Mouse (Mus musculus) embryonic facial prominence, embryonic 12.5 days (tissue): ENCODE measurements at regions not wholly inside any gene's neighbourhood (a gene's known extent, or its start where the extent isn't known, plus 50 kb on each side); places are given as distances from the start of the nearest gene placed in this dataset.

ENCODE experiments used
- ATAC-seq: fragments of 200-750 bp; cut with Nextera tagmentation; 2 replicates; pipeline ENCODE4 v1.8.0; 2017; ENCODE audit not compliant: insufficient number of reproducible peaks, insufficient read depth, low FRiP score, low TSS enrichment
- H3K27ac ChIP-seq: fragments of 300-500 bp; sonication (generic); 2 replicates; pipeline ENCODE4 v1.5.1; 2016; ENCODE audit warnings: mild to moderate bottlenecking
- H3K27me3 ChIP-seq: fragments of 300-500 bp; sonication (generic); 2 replicates; pipeline ENCODE4 v1.6.1; 2016; ENCODE audit warnings: mild to moderate bottlenecking, moderate library complexity
- H3K36me3 ChIP-seq: fragments of 300-500 bp; sonication (generic); 2 replicates; pipeline ENCODE4 v1.6.1; 2016; ENCODE audit warnings: mild to moderate bottlenecking
- H3K4me1 ChIP-seq: fragments of 300-500 bp; sonication (generic); 2 replicates; pipeline ENCODE4 v1.6.1; 2016
- H3K4me2 ChIP-seq: fragments of 300-500 bp; sonication (generic); replicated peaks from 2 replicates; pipeline ENCODE4 v1.6.1; 2016; ENCODE audit warnings: mild to moderate bottlenecking, moderate library complexity
- H3K4me3 ChIP-seq: fragments of 300-500 bp; sonication (generic); 2 replicates; pipeline ENCODE4 v1.5.1; 2016; ENCODE audit warnings: mild to moderate bottlenecking
- H3K9ac ChIP-seq: fragments of 300-500 bp; sonication (generic); 2 replicates; pipeline ENCODE4 v1.6.1; 2016; ENCODE audit warnings: mild to moderate bottlenecking, moderate library complexity
- H3K9me3 ChIP-seq: fragments of 300-500 bp; sonication (generic); 2 replicates; pipeline ENCODE4 v1.6.1; 2016; ENCODE audit warnings: mild to moderate bottlenecking, moderate library complexity
- WGBS: fragments of 180-500 bp; shearing (Covaris S2); methylation state at CpG from one replicate; pipeline ENCODE4 v1.1.7; 2016; 5-methylcytosine and 5-hydroxymethylcytosine counted together

DNA sequence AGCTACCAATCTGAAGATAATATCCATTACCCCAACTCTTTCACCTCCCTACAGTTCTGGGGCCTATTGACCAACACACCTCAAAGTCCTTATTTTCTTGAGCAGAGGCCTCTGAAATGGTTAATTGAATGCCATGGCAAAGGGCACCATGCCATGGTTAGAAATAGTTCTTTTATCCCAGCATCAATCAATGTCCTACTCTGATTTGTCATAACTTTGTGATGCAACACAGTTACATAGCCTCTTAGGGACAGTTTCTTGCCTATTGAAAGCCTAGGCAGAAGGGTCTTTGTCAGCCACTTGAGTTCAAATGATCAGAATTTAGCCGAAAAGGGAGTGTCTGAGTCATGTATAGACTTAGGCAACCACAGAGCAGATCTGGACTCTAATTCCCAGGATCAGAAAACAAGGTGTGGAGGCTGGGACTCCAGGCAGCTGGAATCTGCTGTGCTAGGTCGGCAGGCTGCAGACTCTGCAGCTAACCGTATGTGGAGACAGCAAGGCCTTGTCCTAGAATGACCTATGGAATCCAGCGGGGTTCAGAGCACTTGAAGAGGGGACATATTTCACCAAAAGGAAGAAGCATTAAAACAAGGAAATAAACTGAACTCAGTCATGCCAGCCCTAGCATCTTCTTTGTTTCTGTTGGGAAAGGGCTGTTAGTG is 368.1 kb downstream of the Cog6 start:
- Histone ChIP-seq H3K9ac (no peak overlapping the region), H3K27me3 (no peaks in the 10 kb centered on the region), H3K4me2 (no peak overlapping the region), H3K36me3 (no peaks in the 10 kb centered on the region), H3K4me3 (no peak overlapping the region), H3K9me3 (no peaks in the 10 kb centered on the region), H3K4me1 (peaks cover 29% of the 10 kb centered on the region), H3K27ac (no peak overlapping the region)
- ATAC-seq: no peak
- WGBS: 77% methylated on average over 4 of the region's 4 CpGs

- Histone ChIP-seq H3K4me3 (no peak overlapping the region), H3K4me2 (no peak overlapping the region), H3K4me1 (peaks cover 37% of the 10 kb centered on the region), H3K36me3 (no peaks in the 10 kb centered on the region), H3K27ac (no peak overlapping the region), H3K27me3 (no peaks in the 10 kb centered on the region), H3K9me3 (no peaks in the 10 kb centered on the region), H3K9ac (no peak overlapping the region)
- no peak for ATAC-seq
- WGBS: 87% methylated on average over 5 of the region's 5 CpGs
Observed at GRCm38 (mm10) chr3:52647900-52648299, 369.1 kb downstream of the Cog6 start.

DNA sequence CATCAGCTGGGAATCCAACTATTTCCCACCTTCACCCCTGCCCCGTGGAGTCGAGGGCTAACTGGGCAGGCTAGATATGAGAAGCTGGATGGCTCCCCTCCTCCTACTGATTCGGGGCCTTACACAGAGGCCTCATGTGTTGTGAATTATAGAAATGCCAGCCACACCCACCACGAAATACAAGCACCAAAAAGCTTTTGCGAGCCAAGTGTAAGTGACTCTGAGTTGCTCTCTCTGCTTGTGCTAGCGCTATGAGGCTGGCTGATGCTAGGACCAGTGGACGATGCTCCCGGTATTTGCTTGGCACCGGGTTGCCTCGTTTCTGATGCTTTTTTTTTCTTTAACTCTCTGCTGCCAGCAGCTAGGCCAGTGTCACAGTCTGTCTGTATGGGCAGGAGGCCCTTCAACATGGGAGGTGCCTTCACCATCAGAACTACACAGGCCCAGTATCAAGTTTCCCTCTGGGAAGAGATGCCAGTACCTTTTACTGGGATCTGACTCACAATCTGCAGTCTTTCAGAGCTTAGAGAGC is 369.8 kb downstream of the Cog6 start:
- H3K4me1 ChIP-seq: peaks cover 37% of the 10 kb centered on the region
- 42% methylated on average over 10 of the region's 10 CpGs for WGBS

GRCm38 (mm10) chr3:52645156-52645555 is 371.9 kb downstream of the Cog6 start:
- Histone ChIP-seq H3K9ac (no peak overlapping the region), H3K4me1 (peaks cover 41% of the 10 kb centered on the region), H3K4me2 (no peak overlapping the region), H3K9me3 (no peaks in the 10 kb centered on the region), H3K36me3 (no peaks in the 10 kb centered on the region), H3K4me3 (no peak overlapping the region), H3K27ac (0 out of 2 replicates have a peak overlapping the region, but pooled peaks have one; percentile 8), H3K27me3 (no peaks in the 10 kb centered on the region)
- WGBS: 23% methylated on average over 12 of the region's 12 CpGs
- ATAC-seq: no peak

More for the DNA sequence above, 369.8 kb downstream of the Cog6 start:
- Histone ChIP-seq H3K9ac (no peak overlapping the region), H3K27ac (peak overlapping the region; percentile 43; the same call in 1 of the 2 replicates), H3K27me3 (no peaks in the 10 kb centered on the region), H3K4me2 (no peak overlapping the region), H3K4me3 (no peak overlapping the region), H3K9me3 (no peaks in the 10 kb centered on the region), H3K36me3 (no peaks in the 10 kb centered on the region)
- no peak; the same call in 1 of the 2 replicates for ATAC-seq

DNA sequence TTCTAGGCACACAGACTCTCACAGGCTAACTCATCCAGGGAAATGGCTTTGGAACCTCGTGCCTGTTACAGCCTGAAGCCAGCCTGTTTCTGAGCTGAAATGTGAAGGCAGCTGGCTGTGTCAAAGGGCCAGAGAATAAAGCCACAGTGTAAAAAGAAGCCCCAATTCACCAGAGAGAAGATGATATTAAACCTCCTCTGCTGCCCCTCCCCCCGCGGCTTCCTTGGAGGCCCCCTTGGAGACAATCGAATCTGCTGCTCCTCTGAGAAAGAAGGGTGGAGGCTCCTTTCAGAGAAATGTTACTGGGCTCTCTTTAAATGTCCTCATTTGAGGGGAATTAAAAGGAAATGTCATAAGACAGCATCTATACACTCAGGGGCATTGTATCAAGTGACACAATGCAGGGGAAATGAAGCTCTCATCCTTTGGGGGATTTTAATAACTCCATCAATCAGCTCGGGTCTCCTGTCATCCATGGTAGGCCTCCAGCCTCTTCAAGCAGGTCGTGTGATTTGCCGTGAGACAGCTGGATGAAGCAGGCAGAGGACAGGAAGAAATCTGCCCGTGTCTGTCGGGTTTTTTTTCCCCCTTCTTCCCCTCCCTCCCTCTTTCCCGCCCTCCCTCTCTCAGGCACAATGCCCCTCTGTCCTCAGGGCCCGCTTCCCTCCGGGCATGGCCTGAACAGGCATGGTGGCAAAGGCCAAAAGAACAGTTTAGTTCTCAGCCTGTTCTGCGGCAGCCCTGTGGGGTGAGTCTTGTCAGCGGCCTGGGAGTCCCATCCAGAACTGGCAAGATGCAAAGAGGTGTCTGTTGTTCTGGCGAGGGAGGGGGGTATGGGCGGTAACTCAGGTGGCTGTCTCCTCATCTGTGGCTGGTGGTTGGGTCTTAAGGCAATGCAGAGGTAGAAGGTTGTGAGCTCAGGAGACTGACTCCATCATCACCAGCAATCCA is 372.6 kb downstream of the Cog6 start:
- Histone ChIP-seq H3K4me3 (no peak overlapping the region), H3K4me2 (0 out of 2 replicates have a peak overlapping the region, but pooled peaks have one; percentile 1), H3K27ac (peak overlapping the region; percentile 8; the same call in 1 of the 2 replicates), H3K36me3 (no peaks in the 10 kb centered on the region), H3K4me1 (peaks cover 41% of the 10 kb centered on the region), H3K27me3 (no peaks in the 10 kb centered on the region), H3K9ac (no peak overlapping the region), H3K9me3 (no peaks in the 10 kb centered on the region)
- ATAC-seq: peak; percentile 58; the same call in 1 of the 2 replicates
- 13% methylated on average over 16 of the region's 16 CpGs for WGBS

DNA sequence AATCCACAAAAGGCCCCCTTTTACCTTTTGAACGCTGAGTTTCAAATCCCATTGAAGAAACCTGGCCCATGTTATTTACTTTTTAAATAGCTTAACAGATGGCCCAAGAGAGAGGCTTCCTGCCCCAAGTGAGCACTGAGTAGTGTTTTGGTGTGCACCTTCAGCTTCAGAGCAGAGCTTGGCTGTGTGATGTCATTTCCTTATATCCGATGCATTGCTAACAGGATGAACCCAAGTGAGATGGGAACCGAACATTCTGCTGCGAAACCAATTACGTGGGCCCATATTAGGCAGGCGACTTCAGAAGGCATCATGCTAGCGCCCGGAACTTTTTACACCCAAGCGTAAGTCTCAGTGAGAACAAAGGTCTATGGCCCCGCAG is 373.2 kb downstream of the Cog6 start:
- no peaks in the 10 kb centered on the region for H3K9me3 ChIP-seq
- ATAC-seq: no peak
- H3K9ac ChIP-seq: no peak overlapping the region
- no peaks in the 10 kb centered on the region for H3K36me3 ChIP-seq
- peak overlapping the region; percentile 8 for H3K27ac ChIP-seq
- no peaks in the 10 kb centered on the region for H3K27me3 ChIP-seq
- 64% methylated on average over 10 of the region's 10 CpGs for WGBS
- no peak overlapping the region for H3K4me2 ChIP-seq
- peaks cover 41% of the 10 kb centered on the region for H3K4me1 ChIP-seq
- no peak overlapping the region for H3K4me3 ChIP-seq

DNA sequence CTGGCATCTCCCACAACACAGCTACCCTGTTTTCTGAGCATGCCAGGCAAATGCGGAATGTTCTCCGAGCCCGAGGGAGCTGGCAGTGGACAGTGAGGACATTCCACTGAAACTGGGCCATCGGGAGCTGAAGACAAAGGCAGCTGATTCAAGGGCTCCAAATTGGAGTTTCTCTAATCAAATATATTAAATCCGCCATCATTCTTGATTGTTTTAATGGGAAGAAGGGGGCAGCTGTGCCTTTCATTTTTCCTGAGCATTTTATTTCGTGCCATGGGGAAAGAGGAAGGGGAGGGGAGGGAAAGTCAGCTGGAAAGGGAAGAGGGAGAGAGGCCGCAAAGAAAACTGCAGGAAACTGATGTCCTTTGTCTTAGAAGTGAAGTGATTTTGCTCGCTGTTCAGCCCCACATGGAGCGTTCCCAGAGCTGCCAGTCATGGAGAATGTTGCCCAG is 373.9 kb downstream of the Cog6 start:
- Histone ChIP-seq H3K4me3 (no peak overlapping the region), H3K9me3 (no peaks in the 10 kb centered on the region), H3K4me1 (peaks cover 41% of the 10 kb centered on the region), H3K27me3 (no peaks in the 10 kb centered on the region), H3K4me2 (no peak overlapping the region), H3K9ac (no peak overlapping the region), H3K36me3 (no peaks in the 10 kb centered on the region), H3K27ac (0 out of 2 replicates have a peak overlapping the region, but pooled peaks have one; percentile 8)
- ATAC-seq: no peak
- WGBS: 54% methylated on average over 9 of the region's 9 CpGs

DNA sequence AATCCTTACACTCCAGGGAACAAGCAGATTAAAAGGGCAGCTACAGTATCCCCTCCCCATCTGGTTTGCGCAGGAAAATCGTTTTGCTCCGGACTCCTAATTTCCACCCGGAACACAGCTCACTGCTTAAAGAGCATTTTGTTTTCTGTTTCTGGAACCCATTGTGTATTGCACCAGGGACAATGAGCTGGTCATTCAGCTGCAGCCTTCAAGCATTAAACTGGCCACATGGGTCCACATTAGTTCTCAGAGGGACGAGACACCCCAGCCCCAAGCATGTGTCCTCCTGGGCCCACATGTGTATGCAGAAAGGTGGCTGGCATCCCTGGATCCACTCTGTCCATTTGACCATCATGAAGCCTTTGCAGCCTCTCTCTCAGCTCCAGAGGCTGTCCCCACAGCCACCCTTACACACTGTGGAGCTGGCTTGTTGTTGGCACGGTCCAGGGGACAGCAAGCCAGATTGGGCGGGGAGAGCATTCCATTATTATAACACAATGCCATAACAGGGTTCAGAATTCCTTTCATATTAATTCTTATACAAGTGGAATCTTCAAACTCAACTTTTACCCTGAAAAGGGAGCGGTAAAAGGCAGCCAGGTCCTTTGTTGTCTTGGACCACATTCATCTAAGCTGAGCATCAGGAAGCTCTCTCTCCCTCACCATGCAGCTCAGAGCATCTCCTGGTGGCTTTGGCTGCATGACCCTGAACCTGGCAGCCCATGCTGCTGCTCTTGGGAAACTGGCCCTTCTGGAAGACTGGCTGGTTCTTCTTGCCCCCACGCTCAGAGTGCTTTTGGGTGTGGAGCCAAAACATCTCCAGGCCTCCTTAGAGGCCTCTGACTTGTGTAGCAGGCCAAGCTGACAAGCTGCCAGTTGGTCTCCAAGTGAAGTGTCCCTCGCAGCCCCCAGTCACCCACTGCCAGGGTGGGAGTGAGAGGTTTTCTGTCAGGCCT is 373.4 kb downstream of the Foxo1 start:
- Histone ChIP-seq H3K36me3 (no peaks in the 10 kb centered on the region), H3K9ac (no peak overlapping the region), H3K4me1 (peaks cover 31% of the 10 kb centered on the region), H3K27me3 (no peaks in the 10 kb centered on the region), H3K27ac (no peak overlapping the region), H3K4me2 (no peak overlapping the region), H3K4me3 (no peak overlapping the region), H3K9me3 (no peaks in the 10 kb centered on the region)
- ATAC-seq: no peak
- WGBS: 74% methylated on average over 10 of the region's 10 CpGs

DNA sequence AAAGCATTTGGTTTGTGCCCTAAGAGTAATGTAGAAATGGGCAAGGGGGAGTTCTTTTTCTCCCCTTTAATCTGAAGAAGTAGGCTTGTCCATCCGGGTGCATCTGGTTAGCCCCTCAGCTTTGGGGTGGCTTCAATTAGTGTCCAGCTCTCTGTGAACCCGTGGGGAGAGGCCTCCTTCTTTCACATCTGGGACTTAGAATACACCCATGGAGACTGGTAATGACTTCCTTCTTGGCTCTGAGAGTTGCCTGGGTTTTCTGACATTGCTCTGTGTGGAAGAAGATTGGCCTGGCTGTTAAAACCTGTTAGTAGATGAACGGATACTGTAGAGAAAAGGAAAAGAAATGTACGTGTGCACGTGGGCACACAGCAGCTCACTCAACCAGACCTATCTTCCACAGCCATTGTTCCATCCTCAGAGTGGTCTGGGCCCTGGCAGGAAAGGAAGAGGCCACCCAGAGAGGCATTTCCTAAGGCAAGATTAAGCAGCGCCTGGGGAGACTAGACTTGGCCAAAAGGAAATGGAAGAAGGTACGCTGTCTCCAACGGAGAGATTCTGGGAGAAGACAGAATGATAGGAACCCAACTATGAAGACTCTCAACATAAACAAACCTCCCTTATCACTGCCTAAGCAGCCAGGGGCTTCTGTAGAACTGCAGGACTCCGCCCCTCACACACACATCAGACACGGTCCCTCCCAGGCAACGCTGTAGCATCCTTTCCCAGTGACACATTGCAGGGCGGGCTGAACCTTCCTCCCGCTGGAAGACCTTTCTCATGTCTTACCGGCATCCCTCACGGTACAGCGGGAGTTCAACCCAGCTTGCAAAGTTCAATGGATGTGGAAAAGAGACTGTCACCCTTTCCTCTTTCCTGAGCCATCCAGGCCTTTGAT is 372.4 kb downstream of the Foxo1 start:
- Histone ChIP-seq H3K4me2 (no peak overlapping the region), H3K9me3 (no peaks in the 10 kb centered on the region), H3K36me3 (no peaks in the 10 kb centered on the region), H3K9ac (no peak overlapping the region), H3K4me3 (no peak overlapping the region), H3K27ac (no peak overlapping the region), H3K27me3 (no peaks in the 10 kb centered on the region), H3K4me1 (peaks cover 31% of the 10 kb centered on the region)
- no peak for ATAC-seq
- WGBS: 54% methylated on average over 16 of the region's 16 CpGs

DNA sequence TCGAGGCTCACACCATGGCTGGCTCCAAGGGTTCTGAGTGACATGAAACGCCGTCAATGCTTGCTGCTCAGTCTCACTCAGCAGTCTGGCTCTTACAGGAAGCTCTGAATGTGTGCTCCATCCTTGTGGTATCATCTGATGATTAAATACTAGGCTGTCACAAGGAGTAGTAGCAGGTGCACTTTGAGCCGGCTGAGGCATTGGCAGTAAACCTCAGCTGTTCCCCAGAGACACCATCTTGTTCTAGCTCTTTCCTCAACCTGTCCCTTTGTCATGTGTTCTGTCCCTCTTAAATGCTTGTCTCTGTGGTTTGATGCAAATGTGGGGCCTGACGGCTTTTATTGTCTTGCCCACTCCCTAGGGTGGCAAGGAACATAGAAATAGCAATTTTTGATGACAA is 370.7 kb downstream of the Foxo1 start:
- Histone ChIP-seq H3K9ac (no peak overlapping the region), H3K4me1 (peaks cover 16% of the 10 kb centered on the region), H3K27ac (no peak overlapping the region), H3K4me2 (no peak overlapping the region), H3K27me3 (no peaks in the 10 kb centered on the region), H3K4me3 (no peak overlapping the region), H3K9me3 (no peaks in the 10 kb centered on the region), H3K36me3 (no peaks in the 10 kb centered on the region)
- no peak for ATAC-seq
- 87% methylated on average over 5 of the region's 5 CpGs for WGBS
